Mouse (Mus musculus): ENCODE measurements around the gene Ube2d1.

DNA sequence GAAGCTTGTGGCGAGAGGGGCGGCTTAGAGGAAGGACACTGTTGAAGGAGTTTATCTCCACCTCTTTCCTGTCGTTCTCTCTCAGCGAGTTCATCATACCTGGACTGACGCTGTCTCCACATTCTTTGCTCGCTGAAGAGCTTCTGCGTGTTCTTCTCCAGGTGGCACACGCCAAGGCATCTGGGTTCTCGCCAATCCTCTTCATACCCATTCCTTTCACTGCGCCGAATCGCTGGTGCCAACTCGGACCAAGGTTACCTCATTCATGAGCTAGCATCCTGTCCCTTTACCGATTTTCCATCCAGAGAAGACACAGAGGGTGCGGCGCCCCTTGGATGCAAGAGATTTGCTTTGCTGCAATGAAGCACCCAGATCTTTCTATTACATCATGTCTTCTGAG, 15.1 kb upstream of the Ube2d1 start:
- TF ChIP-seq CTCF (conservative IDR thresholded peaks at IDR 0.05; ENCODE audit: insufficient read depth, insufficient read length, low read depth, low read length) (no peak), POLR2A (IDR thresholded peaks at IDR 0.05; ENCODE audit: low read depth, low read length) (no peak)
